In genomic region chr17:94864531-94865318, GRCm38 (mm10) we compare ENCODE assay signal across 8 mouse cellular contexts.
DNase-seq lines count a peak whose midpoint lies in the region; ATAC-seq and TF ChIP-seq lines count a peak whose summit lies in the region.
"Not testable (repeated sequence)": the region's sequence is repeated elsewhere in the genome, so short reads cannot be mapped to it uniquely, and the experiment has no call there.

No protein-coding gene starts in this region.

- H3K4me3 ChIP-seq in E14TG2a.4 (replicated peaks; ENCODE audit: low read length) = peak overlapping the region; percentile 82
- peak overlapping the region; percentile 46 for H3K4me3 ChIP-seq in forebrain, embryonic 12.5 days (replicated peaks)
- peak overlapping the region; percentile 59 for H3K4me3 ChIP-seq in heart, postnatal 0 days (ENCODE audit: low read depth, low read length)
- peak overlapping the region; percentile 70 for H3K4me3 ChIP-seq in liver, embryonic 16.5 days (ENCODE audit: low read depth, low read length)
- H3K4me3 ChIP-seq in neural tube, embryonic 14.5 days (ENCODE audit: low read depth, low read length) = peak overlapping the region; percentile 38

- peak overlapping the region; percentile 59 for H3K4me2 ChIP-seq in forebrain, embryonic 12.5 days
- H3K4me2 ChIP-seq in heart, postnatal 0 days (ENCODE audit: low read depth, low read length) = peak overlapping the region; percentile 61
- peak overlapping the region; percentile 66 for H3K4me2 ChIP-seq in liver, embryonic 16.5 days (ENCODE audit: low read depth, low read length)
- H3K4me2 ChIP-seq in neural tube, embryonic 14.5 days (ENCODE audit: low read depth, low read length) = peak overlapping the region; percentile 50

- TF ChIP-seq CTCF in E14TG2a.4 (conservative IDR thresholded peaks at IDR 0.05; ENCODE audit: low read length); heart, postnatal 0 days (IDR thresholded peaks at IDR 0.05; ENCODE audit: low read depth): not testable (repeated sequence)

- not testable (repeated sequence) for H3K27me3 ChIP-seq in E14TG2a.4 (ENCODE audit: insufficient read depth, low read length); forebrain, embryonic 12.5 days; heart, postnatal 0 days (ENCODE audit: control insufficient read depth, insufficient read depth, low read length); liver, embryonic 16.5 days (ENCODE audit: control insufficient read depth, insufficient read depth, low read depth, low read length); neural tube, embryonic 14.5 days (ENCODE audit: control insufficient read depth, insufficient read depth, low read length)

- 0 out of 2 replicates have a peak overlapping the region, but pooled peaks have one; percentile 53 for H3K27ac ChIP-seq in forebrain, embryonic 12.5 days
- peak overlapping the region; percentile 39 for H3K27ac ChIP-seq in heart, postnatal 0 days (ENCODE audit: low read depth)
- peak overlapping the region; percentile 78 for H3K27ac ChIP-seq in liver, embryonic 16.5 days (ENCODE audit: low read length)
- H3K27ac ChIP-seq in neural tube, embryonic 14.5 days (ENCODE audit: low read depth, low read length) = not testable (repeated sequence)

- peak overlapping the region; percentile 41; the same call in 1 of the 2 replicates for H3K9ac ChIP-seq in forebrain, embryonic 12.5 days
- H3K9ac ChIP-seq in heart, postnatal 0 days (replicated peaks; ENCODE audit: low read depth, low read length) = peak overlapping the region; percentile 50; the same call in 1 of the 2 replicates
- H3K9ac ChIP-seq in liver, embryonic 16.5 days (ENCODE audit: low read depth, low read length) = peak overlapping the region; percentile 67
- peak overlapping the region; percentile 42; the same call in 1 of the 2 replicates for H3K9ac ChIP-seq in neural tube, embryonic 14.5 days (replicated peaks; ENCODE audit: low read depth, low read length)

- 13% methylated on average over 20 of the region's 21 CpGs for WGBS in forebrain, embryonic 12.5 days
- WGBS in heart, postnatal 0 days = 7% methylated on average over 20 of the region's 21 CpGs
- 5% methylated on average over 21 of the region's 21 CpGs for WGBS in liver, embryonic 16.5 days (ENCODE audit: insufficient replicate concordance)
- 17% methylated on average over 21 of the region's 21 CpGs for WGBS in neural tube, embryonic 14.5 days

- peak; percentile 95 for ATAC-seq in forebrain, embryonic 12.5 days (ENCODE audit: low FRiP score)
- peak; percentile 96 for ATAC-seq in heart, postnatal 0 days (ENCODE audit: insufficient read depth, low read depth)
- peak; percentile 98 for ATAC-seq in liver, embryonic 16.5 days (ENCODE audit: low read depth)
- peak; percentile 99 for ATAC-seq in neural tube, embryonic 14.5 days (ENCODE audit: low read depth)

- H3K36me3 ChIP-seq in E14TG2a.4 (ENCODE audit: insufficient read depth, low read length) = peaks cover 15% of the 10 kb centered on the region
- H3K36me3 ChIP-seq in forebrain, embryonic 12.5 days (replicated peaks); heart, postnatal 0 days (replicated peaks; ENCODE audit: control insufficient read depth, insufficient read depth, low read length); liver, embryonic 16.5 days (ENCODE audit: control insufficient read depth, insufficient read depth); neural tube, embryonic 14.5 days (ENCODE audit: control insufficient read depth, insufficient read depth, low read length): not testable (repeated sequence)

- peak; percentile 76 for DNase-seq in c-Kit-positive CD71-positive TER-119-positive erythroid progenitor cells, embryonic 14.5 days (ENCODE audit: low spot score)
- peak; percentile 84 for DNase-seq in heart, postnatal 0 days (ENCODE audit: low spot score)
- peak; percentile 65 to 81 for DNase-seq in kidney, postnatal 4 days
- DNase-seq in testis, postnatal 10 days (ENCODE audit: low spot score) = peak; percentile 70

- peaks cover 35% of the 10 kb centered on the region for H3K9me3 ChIP-seq in E14TG2a.4 (ENCODE audit: low read length)
- not testable (repeated sequence) for H3K9me3 ChIP-seq in forebrain, embryonic 12.5 days; heart, postnatal 0 days (replicated peaks; ENCODE audit: control insufficient read depth, low read length); liver, embryonic 16.5 days (replicated peaks; ENCODE audit: control insufficient read depth, low read length); neural tube, embryonic 14.5 days (ENCODE audit: control insufficient read depth, low read length)

- not testable (repeated sequence) for H3K4me1 ChIP-seq in E14TG2a.4 (replicated peaks; ENCODE audit: low read depth, low read length); forebrain, embryonic 12.5 days; heart, postnatal 0 days (ENCODE audit: control insufficient read depth, insufficient read depth); liver, embryonic 16.5 days (ENCODE audit: control insufficient read depth, low read depth, low read length); neural tube, embryonic 14.5 days (ENCODE audit: control insufficient read depth, insufficient read depth, low read length)

- not testable (repeated sequence) for TF ChIP-seq EP300 in heart, postnatal 0 days (IDR thresholded peaks at IDR 0.05; ENCODE audit: low read depth)
